Mouse (Mus musculus) adrenal gland (tissue): ENCODE data around the gene Rbm4.

Experiments
- intact Hi-C: fragments of 180-260 bp; cut with DNase I; formaldehyde crosslinking; loops from one replicate; pipeline ENCODE4 v1.15.1; 2025

Rbm4 gene

DNA sequence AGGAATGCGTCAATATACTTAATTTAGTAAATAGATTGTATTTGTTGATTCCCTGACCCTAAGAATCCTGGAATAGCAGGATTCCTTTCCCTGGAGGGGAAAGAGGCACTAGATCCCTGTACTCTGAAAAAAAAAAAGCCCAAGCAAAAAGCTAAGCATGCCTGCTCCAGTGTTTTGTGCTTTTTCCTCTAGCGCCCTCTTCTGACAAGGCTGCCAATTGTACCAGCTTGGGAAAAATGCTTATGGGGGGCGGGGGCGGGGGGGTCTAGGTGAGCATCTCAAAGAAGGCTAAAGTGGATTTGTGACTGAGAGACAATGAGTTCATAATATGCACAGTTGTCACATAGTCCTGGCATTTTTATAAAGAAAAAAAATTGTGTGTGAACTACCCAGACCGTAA lies 50.2 kb downstream of the Rbm4 start:
- intact Hi-C loops, result loop anchor here (5.0 to 10.0 kb wide), 2 partner anchors 96 to 239 kb away; no protein-coding TSS in a partner anchor

DNA sequence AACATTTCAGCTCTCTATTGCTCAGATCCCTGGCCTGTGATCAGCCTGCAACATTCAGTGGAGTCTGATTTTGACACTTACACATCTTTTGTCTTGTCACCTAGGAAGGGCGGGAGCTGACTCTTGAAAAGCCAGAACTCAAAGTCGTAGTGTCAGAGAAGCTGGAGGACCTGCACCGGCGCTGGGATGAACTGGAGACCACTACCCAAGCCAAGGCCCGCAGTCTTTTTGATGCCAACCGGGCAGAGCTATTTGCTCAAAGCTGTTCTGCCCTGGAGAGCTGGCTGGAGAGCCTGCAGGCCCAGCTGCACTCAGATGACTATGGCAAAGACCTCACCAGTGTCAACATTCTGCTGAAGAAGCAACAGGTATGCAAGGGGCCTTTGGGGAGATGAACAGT lies 51.5 kb downstream of the Rbm4 start:
- intact Hi-C loops, result loop anchor here (5.0 to 10.0 kb wide), 2 partner anchors 95 to 237 kb away; no protein-coding TSS in a partner anchor

DNA sequence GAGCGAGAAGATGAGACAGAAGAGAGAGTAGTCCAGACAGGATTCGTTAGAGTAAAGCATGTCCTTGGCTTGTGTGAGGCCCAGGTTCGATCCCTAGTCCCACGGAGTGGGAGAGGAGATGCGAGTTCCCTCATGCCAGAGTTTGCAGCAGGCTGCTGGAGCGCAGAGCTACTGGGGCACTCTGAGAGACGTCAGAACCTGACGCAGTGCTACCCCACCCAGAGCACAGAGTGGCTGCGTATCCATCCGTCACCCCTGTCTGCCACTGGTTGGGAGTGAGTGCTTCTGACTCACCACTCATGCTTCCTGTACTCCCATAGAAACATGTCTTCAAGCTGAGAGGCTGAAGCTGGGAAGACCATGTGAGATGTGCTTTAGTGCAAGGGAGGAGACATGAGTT lies 52.2 kb downstream of the Rbm4 start:
- intact Hi-C loops, result loop anchor here (5.0 to 10.0 kb wide), 2 partner anchors 94 to 237 kb away; no protein-coding TSS in a partner anchor

DNA sequence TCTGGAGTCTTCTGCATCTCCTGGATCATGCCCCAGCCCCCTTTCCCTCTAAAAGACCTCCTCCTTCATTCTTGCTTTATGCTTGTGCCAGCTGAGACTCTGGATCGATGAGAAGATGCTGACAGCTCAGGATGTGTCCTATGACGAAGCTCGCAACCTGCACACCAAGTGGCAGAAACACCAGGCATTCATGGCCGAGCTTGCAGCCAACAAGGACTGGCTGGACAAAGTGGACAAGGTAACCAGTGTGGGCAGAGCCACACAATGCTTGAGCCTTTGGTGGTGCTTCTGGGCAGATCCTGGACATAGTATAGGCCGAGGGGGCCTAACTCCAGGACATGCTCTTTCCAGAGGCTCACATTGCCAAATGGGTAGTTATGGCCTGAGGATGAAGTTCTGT lies 53.9 kb downstream of the Rbm4 start:
- intact Hi-C loops, result loop anchor here (5.0 to 10.0 kb wide), 2 partner anchors 92 to 235 kb away; no protein-coding TSS in a partner anchor

DNA sequence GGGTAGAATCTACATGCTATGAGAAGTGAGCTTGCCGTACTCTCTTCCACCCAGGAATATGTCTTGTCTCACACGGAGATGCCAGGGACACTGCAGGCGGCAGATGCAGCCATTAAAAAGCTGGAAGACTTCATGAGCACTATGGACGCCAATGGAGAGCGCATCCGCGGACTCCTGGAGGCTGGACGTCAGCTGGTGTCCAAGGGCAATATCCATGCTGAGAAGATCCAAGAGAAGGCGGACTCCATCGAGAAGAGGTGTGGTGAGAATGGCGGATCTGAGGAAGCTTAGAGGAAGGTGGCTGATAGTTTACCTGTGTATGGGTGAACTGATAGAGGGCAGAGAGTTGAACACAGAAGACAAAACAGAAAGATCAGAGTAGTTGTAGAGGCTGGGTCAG lies 54.6 kb downstream of the Rbm4 start:
- intact Hi-C loops, result no loop called here

DNA sequence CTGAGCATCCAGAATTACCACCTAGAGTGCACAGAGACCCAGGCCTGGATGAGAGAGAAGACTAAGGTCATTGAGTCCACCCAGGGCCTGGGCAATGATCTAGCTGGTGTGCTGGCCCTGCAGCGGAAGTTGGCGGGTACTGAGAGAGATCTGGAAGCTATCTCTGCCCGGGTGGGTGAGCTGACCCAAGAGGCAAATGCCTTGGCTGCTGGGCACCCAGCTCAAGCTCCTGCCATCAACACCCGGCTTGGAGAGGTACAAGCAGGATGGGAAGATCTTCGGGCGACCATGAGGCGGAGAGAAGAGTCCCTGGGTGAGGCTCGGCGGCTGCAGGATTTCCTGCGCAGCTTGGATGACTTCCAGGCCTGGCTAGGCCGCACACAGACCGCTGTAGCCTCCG lies 55.8 kb downstream of the Rbm4 start:
- intact Hi-C loops, result no loop called here
